Mouse (Mus musculus): ENCODE measurements at regions not wholly inside any gene's neighbourhood (a gene's known extent, or its start where the extent isn't known, plus 50 kb on each side); places are given as distances from the start of the nearest gene placed in this dataset.
A peak's percentile ranks its signal among the peaks of the same experiment; 100 is the strongest.

- Histone ChIP-seq H3K27me3 (ENCODE audit: control insufficient read depth, insufficient read depth, low read length) (no peaks in the 10 kb centered on the region), H3K9ac (ENCODE audit: low read length) (no peak overlapping the region), H3K4me1 (replicated peaks; ENCODE audit: control insufficient read depth, insufficient read depth, low read length) (peaks cover 2% of the 10 kb centered on the region; the same call in 1 of the 2 replicates), H3K27ac (ENCODE audit: low read depth, low read length) (peak overlapping the region; percentile 42; the same call in 1 of the 2 replicates), H3K36me3 (ENCODE audit: control insufficient read depth, insufficient read depth, low read length) (no peaks in the 10 kb centered on the region), H3K4me3 (ENCODE audit: low read depth, low read length) (no peak overlapping the region), H3K9me3 (ENCODE audit: control insufficient read depth, low read length) (no peaks in the 10 kb centered on the region; the same call in 1 of the 2 replicates), H3K4me2 (ENCODE audit: low read depth, low read length, severe bottlenecking) (no peak overlapping the region)
- 17% methylated on average over 4 of the region's 4 CpGs for WGBS
- ATAC-seq (replicated peaks; ENCODE audit: low FRiP score) (peak; percentile 92), DNase-seq (ENCODE audit: low spot score) (peak; percentile 58)
Observed at GRCm38 (mm10) chr6:109009793-109010192, 181.4 kb downstream of the Edem1 start.

- Histone ChIP-seq H3K36me3 (ENCODE audit: control insufficient read depth, insufficient read depth, low read length) (no peaks in the 10 kb centered on the region), H3K27ac (ENCODE audit: low read depth, low read length) (no peak overlapping the region), H3K27me3 (ENCODE audit: control insufficient read depth, insufficient read depth, low read length) (no peaks in the 10 kb centered on the region), H3K4me1 (replicated peaks; ENCODE audit: control insufficient read depth, insufficient read depth, low read length) (no peaks in the 10 kb centered on the region), H3K9ac (ENCODE audit: low read length) (no peak overlapping the region), H3K4me2 (ENCODE audit: low read depth, low read length, severe bottlenecking) (no peak overlapping the region), H3K4me3 (ENCODE audit: low read depth, low read length) (no peak overlapping the region), H3K9me3 (ENCODE audit: control insufficient read depth, low read length) (no peaks in the 10 kb centered on the region)
- WGBS = 90% methylated on average over 2 of the region's 2 CpGs
- ATAC-seq (replicated peaks; ENCODE audit: low FRiP score) (no peak), DNase-seq (ENCODE audit: low spot score) (no peak)
Observed at GRCm38 (mm10) chr6:109019731-109020130, 191.3 kb downstream of the Edem1 start.
